Mouse (Mus musculus): ENCODE measurements around the gene Dync1li2.
A peak's percentile ranks its signal among the peaks of the same experiment; 100 is the strongest.

Dync1li2 gene

GRCm38 (mm10) chr8:104413770-104414169 is 29.1 kb downstream of the Dync1li2 start:
- DNase-seq = no peak

GRCm38 (mm10) chr8:104412805-104413532 is 29.9 kb downstream of the Dync1li2 start:
- DNase-seq = no peak

GRCm38 (mm10) chr8:104411972-104412371 is 30.9 kb downstream of the Dync1li2 start:
- no peak for DNase-seq

- DNase-seq = no peak
These were observed 31.4 kb downstream of the Dync1li2 start for GRCm38 (mm10) chr8:104411468-104411867.

GRCm38 (mm10) chr8:104410628-104411273 is 32.1 kb downstream of the Dync1li2 start:
- no peak for DNase-seq

GRCm38 (mm10) chr8:104408328-104409110 is 34.3 kb downstream of the Dync1li2 start:
- DNase-seq = no peak

GRCm38 (mm10) chr8:104406340-104407128 is 36.3 kb downstream of the Dync1li2 start:
- DNase-seq = no peak

- DNase-seq = no peak
These were observed 37.2 kb downstream of the Dync1li2 start for GRCm38 (mm10) chr8:104405430-104406187.

- no peak for DNase-seq
These were observed 39.3 kb downstream of the Dync1li2 start for GRCm38 (mm10) chr8:104403596-104403995.

GRCm38 (mm10) chr8:104395703-104396357 is 47.0 kb downstream of the Dync1li2 start, which contains the start of gene Cmtm4:
Cmtm4 (minus strand) TSS chr8:104395807.
- DNase-seq = peak; percentile 67

- DNase-seq = peak; percentile 47
These were observed 47.8 kb downstream of the Dync1li2 start for GRCm38 (mm10) chr8:104394801-104395702.

- no peak for DNase-seq
These were observed 49.1 kb downstream of the Dync1li2 start for GRCm38 (mm10) chr8:104393767-104394166.

- no peak for DNase-seq
These were observed 49.7 kb downstream of the Dync1li2 start for GRCm38 (mm10) chr8:104393139-104393538.

- no peak for DNase-seq
These were observed 52.6 kb downstream of the Dync1li2 start for GRCm38 (mm10) chr8:104390245-104390644.

- no peak for DNase-seq
These were observed 54.9 kb downstream of the Dync1li2 start for GRCm38 (mm10) chr8:104387980-104388379.

GRCm38 (mm10) chr8:104387501-104387900 is 55.3 kb downstream of the Dync1li2 start:
- DNase-seq = no peak

- DNase-seq = no peak
These were observed 56.2 kb downstream of the Dync1li2 start for GRCm38 (mm10) chr8:104386693-104387092.

GRCm38 (mm10) chr8:104383977-104384376 is 58.9 kb downstream of the Dync1li2 start:
- DNase-seq = no peak

- no peak for DNase-seq
These were observed 59.6 kb downstream of the Dync1li2 start for GRCm38 (mm10) chr8:104383296-104383695.

GRCm38 (mm10) chr8:104380961-104381411 is 61.9 kb downstream of the Dync1li2 start:
- no peak for DNase-seq
